Mouse (Mus musculus) liver, embryonic 12.5 days (tissue): ENCODE results near the gene Nampt. TPM values are rescaled to one million over a fixed set of nuclear protein-coding genes. Genes with fewer than 3 reads are reported as not detected.

ENCODE experiments used
- ATAC-seq: fragments of 200-750 bp; cut with Nextera tagmentation; 2 replicates; pipeline ENCODE4 v1.8.0; 2017; ENCODE audit warnings: moderate number of reproducible peaks, mild to moderate bottlenecking, moderate library complexity
- H3K27ac ChIP-seq: fragments of 300-500 bp; sonication (generic); 2 replicates; pipeline ENCODE4 v1.5.1; 2016; ENCODE audit warnings: mild to moderate bottlenecking
- H3K27me3 ChIP-seq: fragments of 300-500 bp; sonication (generic); replicated peaks from 2 replicates; pipeline ENCODE4 v1.6.1; 2016; ENCODE audit warnings: mild to moderate bottlenecking, moderate library complexity
- H3K36me3 ChIP-seq: fragments of 300-500 bp; sonication (generic); 2 replicates; pipeline ENCODE4 v1.6.1; 2016; ENCODE audit warnings: mild to moderate bottlenecking, moderate library complexity
- H3K4me1 ChIP-seq: fragments of 300-500 bp; sonication (generic); 2 replicates; pipeline ENCODE4 v1.6.1; 2016
- H3K4me2 ChIP-seq: fragments of 300-500 bp; sonication (generic); 2 replicates; pipeline ENCODE4 v1.6.1; 2016; ENCODE audit warnings: mild to moderate bottlenecking, moderate library complexity
- H3K4me3 ChIP-seq: fragments of 300-500 bp; sonication (generic); 2 replicates; pipeline ENCODE4 v1.5.1; 2016; ENCODE audit warnings: mild to moderate bottlenecking, moderate library complexity
- H3K9ac ChIP-seq: fragments of 300-500 bp; sonication (generic); 2 replicates; pipeline ENCODE4 v1.6.1; 2016; ENCODE audit warnings: mild to moderate bottlenecking, moderate library complexity
- H3K9me3 ChIP-seq: fragments of 300-500 bp; sonication (generic); replicated peaks from 2 replicates; pipeline ENCODE4 v1.6.1; 2016; ENCODE audit warnings: mild to moderate bottlenecking, moderate library complexity
- WGBS: fragments of 180-500 bp; shearing (Covaris S2); methylation state at CpG from one replicate; pipeline ENCODE4 v1.1.7; 2016; ENCODE audit not compliant: insufficient replicate concordance; 5-methylcytosine and 5-hydroxymethylcytosine counted together
- polyA plus RNA-seq: library from polyadenylated mRNA; unstranded; fragments of >200 nt; fragmentation: Nextera tagmentation; extraction: Ambion mirVana; gene quantifications from 2 replicates; pipeline ENCODE4 v1.2.1, GENCODE M21; 2016

Gene Nampt
- polyA plus RNA-seq, 1 experiment from 2014 or later, result 14.8 TPM

GRCm38 (mm10) chr12:32853757-32854156, 34.4 kb downstream of the Nampt start:
- H3K4me2 ChIP-seq, result no peak overlapping the region
- WGBS, result 79% methylated on average over 5 of the region's 5 CpGs
- no peaks in the 10 kb centered on the region for H3K4me1 ChIP-seq
- H3K27me3 ChIP-seq, result no peaks in the 10 kb centered on the region
- ATAC-seq, result no peak
- H3K36me3 ChIP-seq, result peaks cover 33% of the 10 kb centered on the region
- H3K27ac ChIP-seq, result no peak overlapping the region
- no peak overlapping the region for H3K4me3 ChIP-seq
- no peak overlapping the region for H3K9ac ChIP-seq
- no peaks in the 10 kb centered on the region for H3K9me3 ChIP-seq

GRCm38 (mm10) chr12:32854866-32855265, 35.5 kb downstream of the Nampt start:
- no peak overlapping the region for H3K4me3 ChIP-seq
- WGBS, result 74% methylated on average over 6 of the region's 6 CpGs

GRCm38 (mm10) chr12:32855398-32855797, 36.1 kb downstream of the Nampt start:
- Histone ChIP-seq H3K9me3 (no peaks in the 10 kb centered on the region), H3K9ac (no peak overlapping the region), H3K4me2 (no peak overlapping the region), H3K27me3 (no peaks in the 10 kb centered on the region), H3K4me1 (no peaks in the 10 kb centered on the region), H3K27ac (no peak overlapping the region), H3K4me3 (no peak overlapping the region), H3K36me3 (peaks cover 17% of the 10 kb centered on the region)
- 66% methylated on average over 4 of the region's 4 CpGs for WGBS
- no peak for ATAC-seq

More at GRCm38 (mm10) chr12:32854866-32855265, 35.5 kb downstream of the Nampt start:
- Histone ChIP-seq H3K9ac (no peak overlapping the region), H3K36me3 (peaks cover 23% of the 10 kb centered on the region), H3K27ac (no peak overlapping the region), H3K9me3 (no peaks in the 10 kb centered on the region), H3K4me1 (no peaks in the 10 kb centered on the region), H3K27me3 (no peaks in the 10 kb centered on the region), H3K4me2 (no peak overlapping the region)
- no peak for ATAC-seq

GRCm38 (mm10) chr12:32856707-32857511, 37.6 kb downstream of the Nampt start:
- Histone ChIP-seq H3K27ac (no peak overlapping the region), H3K9me3 (no peaks in the 10 kb centered on the region), H3K9ac (no peak overlapping the region), H3K4me3 (no peak overlapping the region), H3K4me1 (no peaks in the 10 kb centered on the region), H3K36me3 (peaks cover 13% of the 10 kb centered on the region), H3K4me2 (no peak overlapping the region), H3K27me3 (no peaks in the 10 kb centered on the region)
- ATAC-seq, result no peak
- 50% methylated on average over 14 of the region's 14 CpGs for WGBS

GRCm38 (mm10) chr12:32858444-32858843, 39.1 kb downstream of the Nampt start:
- 0 out of 2 replicates have a peak, but pooled peaks cover 5% of the 10 kb centered on the region for H3K36me3 ChIP-seq
- no peak overlapping the region for H3K4me3 ChIP-seq
- no peak for ATAC-seq
- WGBS, result 40% methylated on average over 1 of the region's 1 CpGs
- H3K4me1 ChIP-seq, result no peaks in the 10 kb centered on the region
- H3K27me3 ChIP-seq, result no peaks in the 10 kb centered on the region
- no peaks in the 10 kb centered on the region for H3K9me3 ChIP-seq
- H3K4me2 ChIP-seq, result no peak overlapping the region
- no peak overlapping the region for H3K9ac ChIP-seq
- no peak overlapping the region for H3K27ac ChIP-seq

- Histone ChIP-seq H3K36me3 (no peaks in the 10 kb centered on the region), H3K9ac (no peak overlapping the region), H3K4me1 (no peaks in the 10 kb centered on the region), H3K4me2 (no peak overlapping the region), H3K4me3 (no peak overlapping the region), H3K9me3 (no peaks in the 10 kb centered on the region), H3K27ac (no peak overlapping the region), H3K27me3 (no peaks in the 10 kb centered on the region)
- ATAC-seq, result no peak
- WGBS, result 67% methylated on average over 5 of the region's 5 CpGs
Measured at GRCm38 (mm10) chr12:32860820-32861219, 41.5 kb downstream of the Nampt start.

GRCm38 (mm10) chr12:32870815-32871214, 51.5 kb downstream of the Nampt start:
- Histone ChIP-seq H3K4me1 (no peaks in the 10 kb centered on the region), H3K9ac (no peak overlapping the region), H3K4me2 (no peak overlapping the region), H3K27me3 (no peaks in the 10 kb centered on the region), H3K36me3 (no peaks in the 10 kb centered on the region), H3K4me3 (no peak overlapping the region), H3K9me3 (no peaks in the 10 kb centered on the region), H3K27ac (no peak overlapping the region)
- 68% methylated on average over 5 of the region's 5 CpGs for WGBS
- no peak for ATAC-seq

- Histone ChIP-seq H3K27me3 (no peaks in the 10 kb centered on the region), H3K9ac (no peak overlapping the region), H3K4me2 (no peak overlapping the region), H3K4me1 (no peaks in the 10 kb centered on the region), H3K4me3 (no peak overlapping the region), H3K9me3 (no peaks in the 10 kb centered on the region), H3K27ac (no peak overlapping the region), H3K36me3 (no peaks in the 10 kb centered on the region)
- no peak for ATAC-seq
- 66% methylated on average over 9 of the region's 9 CpGs for WGBS
Measured at GRCm38 (mm10) chr12:32877500-32877899, 58.2 kb downstream of the Nampt start.

GRCm38 (mm10) chr12:32877964-32878571, 58.7 kb downstream of the Nampt start:
- no peaks in the 10 kb centered on the region for H3K9me3 ChIP-seq
- no peaks in the 10 kb centered on the region for H3K36me3 ChIP-seq
- H3K4me2 ChIP-seq, result no peak overlapping the region
- H3K27me3 ChIP-seq, result no peaks in the 10 kb centered on the region
- H3K4me3 ChIP-seq, result no peak overlapping the region
- H3K9ac ChIP-seq, result no peak overlapping the region
- ATAC-seq, result no peak
- H3K4me1 ChIP-seq, result no peaks in the 10 kb centered on the region
- H3K27ac ChIP-seq, result no peak overlapping the region
- 66% methylated on average over 11 of the region's 11 CpGs for WGBS

GRCm38 (mm10) chr12:32879371-32879770, 60.0 kb downstream of the Nampt start:
- no peaks in the 10 kb centered on the region for H3K4me1 ChIP-seq
- no peak overlapping the region for H3K4me3 ChIP-seq
- H3K27me3 ChIP-seq, result no peaks in the 10 kb centered on the region
- no peaks in the 10 kb centered on the region for H3K9me3 ChIP-seq
- ATAC-seq, result no peak
- H3K9ac ChIP-seq, result no peak overlapping the region
- no peak overlapping the region for H3K4me2 ChIP-seq
- no peak overlapping the region for H3K27ac ChIP-seq
- WGBS, result 60% methylated on average over 3 of the region's 3 CpGs
- no peaks in the 10 kb centered on the region for H3K36me3 ChIP-seq

GRCm38 (mm10) chr12:32884356-32884755, 65.0 kb downstream of the Nampt start:
- Histone ChIP-seq H3K4me2 (no peak overlapping the region), H3K9ac (no peak overlapping the region), H3K4me3 (no peak overlapping the region), H3K9me3 (no peaks in the 10 kb centered on the region), H3K27ac (no peak overlapping the region), H3K36me3 (no peaks in the 10 kb centered on the region), H3K4me1 (no peaks in the 10 kb centered on the region), H3K27me3 (no peaks in the 10 kb centered on the region)
- no peak for ATAC-seq
- 74% methylated on average over 9 of the region's 9 CpGs for WGBS

- H3K9ac ChIP-seq, result no peak overlapping the region
- H3K9me3 ChIP-seq, result no peaks in the 10 kb centered on the region
- no peak overlapping the region for H3K27ac ChIP-seq
- H3K4me2 ChIP-seq, result no peak overlapping the region
- WGBS, result 47% methylated on average over 2 of the region's 2 CpGs
- no peaks in the 10 kb centered on the region for H3K4me1 ChIP-seq
- no peak for ATAC-seq
- no peaks in the 10 kb centered on the region for H3K36me3 ChIP-seq
- H3K27me3 ChIP-seq, result no peaks in the 10 kb centered on the region
- H3K4me3 ChIP-seq, result no peak overlapping the region
Measured at GRCm38 (mm10) chr12:32885041-32885440, 65.7 kb downstream of the Nampt start.
